Comparison of ENCODE assay signal across 8 mouse cellular contexts in the genomic region with DNA sequence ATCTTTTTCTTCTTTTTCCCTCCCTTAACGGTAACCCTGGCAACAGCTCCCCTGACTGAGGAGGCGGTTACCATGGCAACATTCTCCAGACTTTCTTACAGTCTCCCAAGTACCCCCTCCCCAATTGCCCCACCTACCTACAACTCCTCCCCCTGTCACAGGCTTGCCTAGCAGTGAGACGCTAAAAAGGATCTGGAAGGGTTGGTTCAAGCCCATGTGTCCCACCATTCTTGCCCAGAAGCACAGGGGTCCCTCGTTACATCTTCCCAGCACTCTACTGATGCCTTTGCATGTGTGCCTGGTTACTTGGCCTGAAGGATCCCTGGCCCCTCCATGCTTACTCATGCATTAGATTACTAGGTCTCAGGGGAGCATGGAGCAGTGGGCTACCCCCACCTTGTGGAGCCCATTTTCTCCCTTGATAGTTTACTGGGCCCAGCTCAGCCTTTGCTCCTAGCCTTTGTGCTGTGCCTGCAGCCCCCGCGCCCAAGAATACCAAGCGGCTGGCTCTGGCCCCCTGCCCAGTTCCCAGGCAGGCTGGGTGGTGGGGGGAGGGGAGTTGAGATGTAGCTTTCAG. TPM values are rescaled to one million over a fixed set of nuclear protein-coding genes. Genes with fewer than 3 reads are reported as not detected.
DNase-seq lines count a peak whose midpoint lies in the region; ATAC-seq lines count a peak whose summit lies in the region.
"Had no signal": no experiment of that assay in that cellular context is flagged by ENCODE, and none has a peak within 500 bp of the region (broad histone marks: within the 10 kb centered on the region; RNA-seq: fewer than 3 reads in every experiment).

No protein-coding gene starts in this region.

- no peaks in the 10 kb centered on the region for H3K27me3 ChIP-seq in embryonic facial prominence, embryonic 11.5 days (ENCODE audit: control insufficient read depth, insufficient read depth, low read length)
- no peaks in the 10 kb centered on the region for H3K27me3 ChIP-seq in intestine, embryonic 16.5 days (replicated peaks; ENCODE audit: control insufficient read depth, insufficient read depth, low read length)
- H3K27me3 ChIP-seq in midbrain, embryonic 12.5 days: no peaks in the 10 kb centered on the region

- 40% methylated on average over 6 of the region's 7 CpGs for WGBS in embryonic facial prominence, embryonic 11.5 days
- 44% methylated on average over 7 of the region's 7 CpGs for WGBS in intestine, embryonic 16.5 days
- 15% methylated on average over 7 of the region's 7 CpGs for WGBS in midbrain, embryonic 12.5 days

- H3K4me3 ChIP-seq in embryonic facial prominence, embryonic 11.5 days (ENCODE audit: low read depth, low read length): no peak overlapping the region
- H3K4me3 ChIP-seq in intestine, embryonic 16.5 days (ENCODE audit: low read length): no peak overlapping the region
- peak overlapping the region; percentile 7 for H3K4me3 ChIP-seq in midbrain, embryonic 12.5 days

- H3K9ac ChIP-seq in embryonic facial prominence, embryonic 11.5 days (replicated peaks; ENCODE audit: low read length): no peak overlapping the region
- no peak overlapping the region for H3K9ac ChIP-seq in intestine, embryonic 16.5 days (ENCODE audit: low read depth, low read length)
- peak overlapping the region; percentile 16; the same call in 1 of the 2 replicates for H3K9ac ChIP-seq in midbrain, embryonic 12.5 days (replicated peaks)

- H3K4me1 ChIP-seq in embryonic facial prominence, embryonic 11.5 days (ENCODE audit: control insufficient read depth, insufficient read depth, low read length): peaks cover 10% of the 10 kb centered on the region
- peaks cover 46% of the 10 kb centered on the region for H3K4me1 ChIP-seq in intestine, embryonic 16.5 days (ENCODE audit: control insufficient read depth, insufficient read depth, low read length)
- peaks cover 70% of the 10 kb centered on the region for H3K4me1 ChIP-seq in midbrain, embryonic 12.5 days

- peak; percentile 32 for DNase-seq in ovary, postnatal 36 days (ENCODE audit: low spot score)
- DNase-seq in ovary, postnatal 14 days (ENCODE audit: low spot score): no peak
- peak; percentile 71 for DNase-seq in embryonic facial prominence, embryonic 11.5 days (ENCODE audit: low spot score)
- peak; percentile 85 for DNase-seq in telencephalon, adult 2 months (ENCODE audit: low read depth, low spot score)

- H3K27ac ChIP-seq in embryonic facial prominence, embryonic 11.5 days (replicated peaks; ENCODE audit: low read depth, low read length): 0 out of 2 replicates have a peak overlapping the region, but pooled peaks have one; percentile 48
- H3K27ac ChIP-seq in intestine, embryonic 16.5 days (ENCODE audit: low read length): no peak overlapping the region
- H3K27ac ChIP-seq in midbrain, embryonic 12.5 days (replicated peaks): peak overlapping the region; percentile 95

- no peaks in the 10 kb centered on the region for H3K9me3 ChIP-seq in embryonic facial prominence, embryonic 11.5 days (replicated peaks; ENCODE audit: control insufficient read depth, low read length)
- no peaks in the 10 kb centered on the region for H3K9me3 ChIP-seq in intestine, embryonic 16.5 days (ENCODE audit: control insufficient read depth, low read length)
- H3K9me3 ChIP-seq in midbrain, embryonic 12.5 days: no peaks in the 10 kb centered on the region

- peak; percentile 11; the same call in 1 of the 2 replicates for ATAC-seq in embryonic facial prominence, embryonic 11.5 days (replicated peaks; ENCODE audit: insufficient number of reproducible peaks, low FRiP score, low TSS enrichment, low read depth)
- 0 out of 2 replicates have a peak, but pooled peaks have one; percentile 16 for ATAC-seq in intestine, embryonic 16.5 days
- peak; percentile 53 for ATAC-seq in midbrain, embryonic 12.5 days (ENCODE audit: low FRiP score, low read depth)
- ATAC-seq in granulocyte monocyte progenitor cell, adult 5-6 weeks (replicated peaks; ENCODE audit: poor library complexity, severe bottlenecking): no peak

- no peak overlapping the region for H3K4me2 ChIP-seq in embryonic facial prominence, embryonic 11.5 days (ENCODE audit: low read depth, low read length)
- H3K4me2 ChIP-seq in intestine, embryonic 16.5 days (ENCODE audit: low read depth, low read length): no peak overlapping the region
- H3K4me2 ChIP-seq in midbrain, embryonic 12.5 days (replicated peaks): peak overlapping the region; percentile 95

- H3K36me3 ChIP-seq in embryonic facial prominence, embryonic 11.5 days (replicated peaks; ENCODE audit: control insufficient read depth, insufficient read depth, low read depth, low read length): peaks cover 9% of the 10 kb centered on the region
- peaks cover 12% of the 10 kb centered on the region for H3K36me3 ChIP-seq in intestine, embryonic 16.5 days (ENCODE audit: control insufficient read depth, insufficient read depth, low read length)
- H3K36me3 ChIP-seq in midbrain, embryonic 12.5 days: peaks cover 45% of the 10 kb centered on the region

RNA-seq across cellular contexts. Expression of gene Pea15a, which starts 5.6 kb away (rescaled TPM):
- 121 and 123 TPM in 2 replicates for polyA plus RNA-seq in embryonic facial prominence, embryonic 11.5 days (2014; fragmentation: Nextera tagmentation; extraction: Ambion mirVana)
- 80.2 and 81.3 TPM in 2 replicates for polyA plus RNA-seq in intestine, embryonic 16.5 days (2015; fragmentation: Nextera tagmentation; extraction: Ambion mirVana)
- polyA plus RNA-seq in midbrain, embryonic 12.5 days (2016; fragmentation: Nextera tagmentation; extraction: Ambion mirVana): 350 and 356 TPM in 2 replicates
- total RNA-seq in granulocyte monocyte progenitor cell, adult 5-6 weeks (2014; fragmentation: Nextera tagmentation): 3.5 and 6.0 TPM in 2 replicates
- total RNA-seq in granulocyte monocyte progenitor cell, adult 5-6 weeks (2017): 1.2 and 1.7 TPM in 2 replicates

RNA-seq across cellular contexts. Expression of gene Casq1, which starts 18.7 kb away (rescaled TPM):
- polyA plus RNA-seq in embryonic facial prominence, embryonic 11.5 days (2014; fragmentation: Nextera tagmentation; extraction: Ambion mirVana): 1.7 and 2.3 TPM in 2 replicates
- 24.1 and 24.6 TPM in 2 replicates for polyA plus RNA-seq in intestine, embryonic 16.5 days (2015; fragmentation: Nextera tagmentation; extraction: Ambion mirVana)
- polyA plus RNA-seq in midbrain, embryonic 12.5 days (2016; fragmentation: Nextera tagmentation; extraction: Ambion mirVana): 1.9 and 2.1 TPM in 2 replicates
- total RNA-seq in granulocyte monocyte progenitor cell, adult 5-6 weeks (2014; fragmentation: Nextera tagmentation): not detected in 2 replicates
- not detected in 2 replicates for total RNA-seq in granulocyte monocyte progenitor cell, adult 5-6 weeks (2017)

RNA-seq across cellular contexts. Expression of gene Dcaf8, which starts 53.1 kb away (rescaled TPM):
- 103 and 109 TPM in 2 replicates for polyA plus RNA-seq in embryonic facial prominence, embryonic 11.5 days (2014; fragmentation: Nextera tagmentation; extraction: Ambion mirVana)
- polyA plus RNA-seq in intestine, embryonic 16.5 days (2015; fragmentation: Nextera tagmentation; extraction: Ambion mirVana): 93.2 and 102 TPM in 2 replicates
- 130 and 133 TPM in 2 replicates for polyA plus RNA-seq in midbrain, embryonic 12.5 days (2016; fragmentation: Nextera tagmentation; extraction: Ambion mirVana)
- total RNA-seq in granulocyte monocyte progenitor cell, adult 5-6 weeks (2014; fragmentation: Nextera tagmentation): 68.0 and 76.2 TPM in 2 replicates
- total RNA-seq in granulocyte monocyte progenitor cell, adult 5-6 weeks (2017): 107 and 114 TPM in 2 replicates

RNA-seq across cellular contexts. Expression of gene Atp1a4, which starts 57.3 kb away (rescaled TPM):
- not detected in 2 replicates for polyA plus RNA-seq in embryonic facial prominence, embryonic 11.5 days (2014; fragmentation: Nextera tagmentation; extraction: Ambion mirVana)
- polyA plus RNA-seq in intestine, embryonic 16.5 days (2015; fragmentation: Nextera tagmentation; extraction: Ambion mirVana): not detected in 2 replicates
- polyA plus RNA-seq in midbrain, embryonic 12.5 days (2016; fragmentation: Nextera tagmentation; extraction: Ambion mirVana): not detected in 2 replicates
- total RNA-seq in granulocyte monocyte progenitor cell, adult 5-6 weeks (2014; fragmentation: Nextera tagmentation): not detected in 2 replicates
- not detected in 2 replicates for total RNA-seq in granulocyte monocyte progenitor cell, adult 5-6 weeks (2017)
- polyA plus RNA-seq: limb, embryonic 11.5 days had no signal
